Mouse (Mus musculus) neutrophil, adult 5-6 weeks (primary cell): ENCODE measurements around the gene Ttc39b. TPM values are rescaled to one million over a fixed set of nuclear protein-coding genes. Genes with fewer than 3 reads are reported as not detected.

Experiments used
- ATAC-seq: fragments of 151-379, 151-347 bp; 2 replicates; pipeline ENCODE4 v1.8.0; 2017; ENCODE audit warnings: mild to moderate bottlenecking, moderate TSS enrichment; ENCODE audit not compliant: insufficient number of reproducible peaks, poor library complexity, low FRiP score, severe bottlenecking; ENCODE audit errors: extremely low read depth
- total RNA-seq: library from RNA; stranded (forward); fragments of 200-1000 nt; gene quantifications from 2 replicates; pipeline ENCODE4 v1.2.3, GENCODE M21; 2017

Ttc39b gene
- 33.1 and 40.5 TPM in 2 replicates for total RNA-seq

DNA sequence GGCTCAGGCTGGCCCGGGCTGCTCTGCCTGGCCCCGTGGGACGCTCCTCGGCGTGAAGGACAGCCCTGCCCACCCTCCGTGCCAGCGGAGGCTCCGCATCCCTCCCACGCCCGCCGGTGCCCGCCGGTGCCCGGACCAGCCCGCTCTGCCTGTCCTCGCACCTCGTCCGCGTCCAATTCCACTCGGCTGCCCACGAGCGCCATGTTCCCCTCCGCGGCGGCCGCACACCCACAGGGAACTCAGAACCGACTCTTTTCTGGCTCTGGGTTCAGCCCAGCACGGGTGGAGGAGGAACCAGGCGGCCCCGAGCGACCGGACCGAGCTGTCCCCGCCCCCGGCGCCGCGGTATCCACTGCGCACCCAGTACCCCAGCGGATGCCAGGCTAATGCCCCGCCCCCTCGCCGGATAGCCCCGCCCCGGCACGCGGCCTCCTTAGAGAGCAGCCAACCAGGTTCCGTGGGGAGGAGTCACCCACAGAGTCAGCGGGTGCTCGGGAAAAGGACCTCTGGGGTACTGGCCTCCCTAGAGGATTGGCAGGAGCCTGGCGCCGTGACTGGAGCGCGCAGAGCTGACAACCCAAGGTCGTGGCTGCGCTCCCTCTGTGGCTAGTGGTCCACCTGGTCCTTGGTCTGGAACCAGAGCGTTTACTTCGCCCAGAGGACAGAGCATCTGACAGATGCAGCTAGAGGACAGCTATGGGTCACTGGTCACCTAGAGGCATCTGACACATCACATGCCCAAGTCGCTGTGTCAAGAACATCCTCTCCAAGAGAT is at the start of gene Ttc39b:
Gene Ttc39b (minus strand): TSS at position 346 of the 775 bp plus-strand sequence.
- peak; percentile 85 for ATAC-seq

DNA sequence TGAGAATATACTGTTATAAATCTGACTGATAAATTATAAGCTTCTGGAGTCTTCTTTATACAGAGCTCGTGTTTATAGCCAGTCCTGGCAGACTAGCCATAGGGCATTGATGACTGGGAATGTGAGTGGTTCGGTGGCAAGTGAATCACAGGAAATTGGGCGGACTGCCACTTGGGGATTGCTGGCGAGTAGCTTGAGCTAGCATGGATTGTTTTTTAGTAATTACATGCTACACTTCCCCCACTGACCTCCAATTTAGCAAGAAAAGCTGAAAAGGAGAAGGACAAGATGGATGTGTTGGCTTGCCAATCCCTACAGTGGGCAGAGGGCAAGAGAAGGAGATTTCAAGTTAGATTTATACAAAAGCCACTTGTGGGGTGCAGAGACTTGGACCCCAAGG is 49.3 kb upstream of the Ttc39b start:
- ATAC-seq, result no peak

DNA sequence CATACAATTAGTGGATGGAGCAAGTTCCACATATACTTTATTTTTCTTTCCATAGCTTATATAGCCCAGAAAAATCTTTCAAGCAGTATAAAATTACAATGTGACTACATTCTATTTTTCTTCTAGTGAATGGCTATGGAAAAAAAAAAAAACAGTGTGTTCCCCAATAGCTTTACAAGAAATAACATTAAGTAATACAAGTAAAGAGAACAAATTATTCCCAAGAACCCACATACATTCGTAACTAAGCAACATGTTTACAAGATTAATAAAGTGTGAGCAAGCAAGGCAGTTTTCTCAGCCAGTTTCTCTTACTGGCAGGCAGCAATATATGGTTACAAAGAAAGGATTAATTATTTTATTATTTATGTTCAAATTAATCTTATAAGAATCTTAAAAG is 33.7 kb upstream of the Ttc39b start:
- ATAC-seq, result no peak

DNA sequence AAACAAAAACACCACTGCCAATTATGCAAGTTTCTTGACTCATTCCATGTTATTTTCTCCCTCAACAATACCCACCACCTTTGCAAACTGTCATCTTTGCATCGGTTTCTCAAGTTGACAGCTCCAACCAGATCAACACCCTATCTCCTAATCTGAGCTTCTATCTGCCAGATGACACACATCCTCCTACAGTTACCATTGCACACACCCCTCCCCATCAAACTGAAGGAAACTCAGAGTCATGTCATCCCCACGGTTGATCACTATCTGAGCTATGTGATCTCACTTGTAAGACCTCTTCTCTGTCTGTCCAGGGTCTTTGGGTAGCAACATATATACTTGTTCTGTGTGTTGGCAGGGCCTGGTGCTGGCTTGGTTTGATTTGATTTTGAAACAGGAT is 30.7 kb upstream of the Ttc39b start:
- no peak for ATAC-seq

DNA sequence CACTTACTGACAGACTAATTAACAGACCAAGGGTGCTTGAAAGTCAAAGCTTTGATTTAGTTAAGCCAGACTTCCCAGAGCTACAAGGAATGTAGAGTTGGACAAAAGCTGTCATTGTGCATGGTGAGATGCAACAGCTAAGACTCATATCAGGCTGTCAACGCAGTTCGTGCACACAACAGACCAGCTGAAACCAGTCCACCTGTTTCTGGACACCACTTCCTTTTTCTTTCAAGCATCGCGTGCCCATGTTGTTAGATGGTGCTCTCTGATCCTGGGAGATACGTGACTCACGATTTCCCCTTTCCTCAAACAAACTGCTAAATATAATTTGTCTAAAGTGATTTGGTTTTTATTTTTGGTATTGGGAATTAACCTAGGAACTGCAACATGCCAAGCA is 29.9 kb upstream of the Ttc39b start:
- no peak for ATAC-seq

DNA sequence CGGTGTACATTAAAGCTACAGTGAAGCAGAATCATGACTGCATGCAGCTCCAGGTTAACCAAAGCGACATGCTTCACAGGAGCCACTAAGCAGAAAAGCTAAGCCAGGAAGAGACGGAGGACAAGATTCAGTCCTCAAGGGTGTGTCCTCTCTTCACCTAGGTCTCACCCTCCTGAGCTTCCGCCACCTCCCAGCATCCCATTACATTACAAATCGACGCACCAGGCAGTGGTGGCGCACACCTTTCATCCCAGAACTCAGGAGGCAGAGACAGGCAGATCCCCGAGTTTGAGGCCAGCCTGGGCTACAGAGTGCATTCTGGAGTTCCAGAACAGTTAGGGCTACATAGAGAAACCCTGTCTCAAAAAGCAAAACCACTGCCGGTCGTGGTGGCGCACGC is 29.2 kb upstream of the Ttc39b start:
- no peak for ATAC-seq

DNA sequence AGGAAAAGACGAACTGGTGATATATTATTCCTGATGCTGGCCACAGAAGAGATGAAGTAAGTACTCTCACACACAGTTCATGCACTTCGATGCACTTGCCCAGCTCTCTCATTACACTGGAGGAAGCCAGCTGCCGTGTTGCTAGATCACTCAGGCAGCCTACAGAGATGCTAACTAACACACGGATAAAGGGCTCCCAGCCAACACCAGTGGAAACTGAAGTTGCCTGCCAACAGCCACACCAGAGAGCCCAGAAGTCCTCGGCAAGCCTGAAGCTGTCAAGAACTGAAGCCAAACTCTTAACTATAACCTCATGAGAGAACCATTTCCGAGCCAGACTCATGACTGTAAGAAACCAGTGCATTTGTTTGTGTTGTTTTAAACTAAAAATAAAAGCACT is 26.7 kb upstream of the Ttc39b start:
- no peak for ATAC-seq

DNA sequence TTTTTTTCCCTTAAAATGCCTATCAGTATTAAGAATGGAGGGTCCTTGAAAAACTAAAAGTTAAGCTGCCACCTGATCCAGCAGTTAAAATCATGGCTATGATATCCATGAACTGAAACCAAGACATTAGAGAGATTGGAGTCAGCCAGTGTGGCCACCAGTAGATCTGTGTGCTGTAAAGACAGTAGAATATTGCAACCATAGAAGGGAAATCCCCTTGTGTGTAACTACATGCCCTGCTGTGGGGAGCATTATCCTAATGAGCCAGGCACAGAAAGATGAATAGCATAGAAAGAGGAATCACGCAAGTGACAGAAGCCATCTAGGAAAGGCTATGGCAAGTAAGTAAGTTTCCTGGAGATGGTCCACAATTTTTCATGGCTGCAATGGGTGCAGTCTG is 24.9 kb upstream of the Ttc39b start:
- ATAC-seq, result no peak

DNA sequence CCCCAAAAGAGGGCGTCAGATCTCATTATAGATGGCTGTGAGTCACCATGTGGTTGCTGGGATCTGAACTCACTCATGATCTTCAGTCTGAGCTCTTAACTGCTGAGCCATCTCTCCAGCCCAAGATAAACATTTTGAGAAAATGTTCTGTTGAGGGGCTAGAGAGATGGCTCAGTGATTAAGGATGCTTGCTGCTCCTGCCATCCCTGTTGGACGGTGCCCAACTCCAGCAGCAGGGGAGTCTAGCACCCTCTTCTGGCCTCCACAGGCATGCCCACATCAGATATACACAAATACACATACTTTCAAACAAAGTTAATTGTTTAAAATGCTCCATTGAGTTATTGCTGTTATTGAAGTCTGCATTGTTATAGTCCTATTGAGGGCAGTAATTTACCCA is 19.8 kb upstream of the Ttc39b start:
- no peak for ATAC-seq

DNA sequence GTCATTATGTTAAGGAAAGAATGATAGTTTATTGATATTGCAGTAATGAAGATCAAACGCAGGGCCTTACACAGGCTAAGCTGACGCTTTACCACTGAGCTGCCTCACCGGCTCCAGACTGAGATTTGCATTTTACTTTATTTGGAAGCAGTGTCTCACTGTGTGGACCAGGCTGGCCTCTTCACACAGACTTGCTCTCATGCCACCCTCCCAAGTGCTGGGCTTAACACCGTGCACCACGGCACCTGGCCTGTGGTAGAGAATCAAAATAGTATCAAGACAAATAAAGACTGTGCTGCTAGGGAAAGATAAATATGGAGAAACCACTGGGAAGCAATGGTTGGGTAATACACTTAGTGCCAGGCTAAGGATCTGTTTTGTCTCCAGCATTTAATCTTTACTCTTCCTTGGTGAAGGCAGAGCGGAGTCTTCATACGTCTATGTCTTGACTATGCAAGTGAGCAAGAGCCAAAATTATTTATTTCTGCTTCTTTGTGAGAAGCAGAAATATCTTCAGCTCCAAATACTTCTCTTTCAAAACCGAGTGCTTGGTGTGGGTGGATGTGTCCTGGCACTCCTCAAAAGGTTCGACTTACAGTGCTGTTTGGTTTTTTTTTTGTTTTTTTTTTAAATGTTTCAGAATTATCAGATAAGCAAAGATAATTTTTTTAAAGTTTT is 19.2 kb upstream of the Ttc39b start:
- no peak for ATAC-seq

DNA sequence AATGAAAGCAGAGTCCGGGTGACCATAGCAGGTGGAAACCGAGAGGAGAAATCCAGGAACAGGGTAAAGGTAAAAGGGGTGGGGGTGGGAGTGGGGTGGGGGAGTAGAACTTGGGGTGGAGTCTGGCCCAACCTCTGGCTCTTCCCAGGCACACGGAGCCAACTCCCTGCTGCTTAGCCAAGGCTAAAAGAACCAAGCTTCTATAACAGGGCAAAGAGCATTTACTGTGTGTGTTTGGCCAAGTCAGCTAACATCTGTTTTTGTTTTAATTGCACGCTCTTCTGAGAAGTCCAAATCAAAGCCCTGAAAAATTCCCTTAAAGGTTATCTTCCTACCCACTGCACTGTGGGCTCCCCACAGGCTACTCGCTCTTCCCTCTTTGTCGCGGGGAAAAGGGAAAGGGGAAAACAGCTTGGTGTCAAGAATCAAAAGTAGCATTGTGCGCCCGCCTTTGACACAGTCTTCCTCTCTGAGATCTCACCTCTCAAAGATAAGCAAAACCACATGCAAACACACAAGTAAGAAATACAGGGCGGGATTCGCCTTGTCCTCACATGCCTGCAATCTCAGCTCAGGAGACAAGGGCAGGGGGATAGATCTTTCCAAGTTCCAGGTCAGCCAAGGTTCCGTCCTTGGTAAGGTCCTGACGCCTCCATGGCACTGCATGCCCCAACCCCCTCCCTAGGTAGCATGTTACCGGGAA is 18.4 kb upstream of the Ttc39b start:
- no peak for ATAC-seq

DNA sequence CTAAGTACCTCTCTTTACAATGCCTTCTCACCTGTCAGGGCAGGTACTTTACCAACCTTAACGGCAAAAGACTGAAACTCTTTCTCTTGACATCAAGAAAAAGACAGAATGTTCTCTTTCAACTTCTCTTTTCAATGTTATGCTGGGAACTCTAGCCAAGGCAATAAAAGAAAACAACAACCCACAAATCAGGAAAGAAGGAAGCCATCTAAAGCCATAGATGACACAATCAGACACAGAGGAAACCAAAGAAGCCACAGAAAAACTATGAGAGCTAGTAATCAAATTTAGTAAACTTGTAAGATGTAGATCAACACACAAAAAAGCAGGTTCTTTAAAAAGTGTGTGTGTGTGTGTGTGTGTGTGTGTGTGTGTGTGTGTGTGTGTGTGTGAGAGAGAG is 15.3 kb upstream of the Ttc39b start:
- no peak for ATAC-seq

DNA sequence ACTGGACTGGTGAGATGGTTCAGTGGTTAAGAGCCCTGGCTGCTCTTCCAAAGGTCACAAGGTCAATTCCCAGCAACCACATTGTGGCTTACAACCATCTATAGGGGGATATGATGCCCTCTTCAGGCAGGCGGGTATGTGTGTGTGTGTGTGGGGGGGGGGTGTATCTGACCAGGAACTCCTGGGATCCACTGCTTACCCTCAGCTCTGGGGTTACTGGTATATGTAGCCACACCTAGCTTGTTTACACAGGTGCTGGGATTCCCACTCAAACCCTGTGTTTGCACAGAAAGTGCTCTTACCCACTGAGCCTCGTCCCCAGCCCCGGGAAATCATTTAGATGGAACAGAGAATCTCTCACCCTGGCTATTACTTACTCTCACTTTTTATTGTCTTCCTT is 13.7 kb upstream of the Ttc39b start:
- ATAC-seq, result no peak

DNA sequence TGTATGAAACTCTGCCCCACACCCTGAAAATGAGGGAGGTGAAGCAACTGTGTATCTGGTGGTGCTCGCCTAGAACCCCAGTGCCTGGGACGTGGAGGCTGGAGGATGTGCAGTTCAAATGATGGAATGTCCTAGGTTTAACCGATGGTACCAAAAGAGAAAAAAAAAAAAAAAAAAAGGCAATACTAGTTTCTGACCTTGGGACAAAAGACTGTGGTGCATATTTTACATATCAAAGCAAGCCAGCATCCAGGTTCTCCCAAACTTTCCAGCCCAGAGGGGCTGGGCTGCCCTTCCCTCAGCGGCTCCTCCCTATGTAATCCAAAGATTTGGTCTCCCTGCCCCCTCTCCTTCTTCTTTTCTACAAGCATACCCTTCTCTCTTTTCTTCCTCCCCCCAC is 6.3 kb upstream of the Ttc39b start:
- ATAC-seq, result no peak

DNA sequence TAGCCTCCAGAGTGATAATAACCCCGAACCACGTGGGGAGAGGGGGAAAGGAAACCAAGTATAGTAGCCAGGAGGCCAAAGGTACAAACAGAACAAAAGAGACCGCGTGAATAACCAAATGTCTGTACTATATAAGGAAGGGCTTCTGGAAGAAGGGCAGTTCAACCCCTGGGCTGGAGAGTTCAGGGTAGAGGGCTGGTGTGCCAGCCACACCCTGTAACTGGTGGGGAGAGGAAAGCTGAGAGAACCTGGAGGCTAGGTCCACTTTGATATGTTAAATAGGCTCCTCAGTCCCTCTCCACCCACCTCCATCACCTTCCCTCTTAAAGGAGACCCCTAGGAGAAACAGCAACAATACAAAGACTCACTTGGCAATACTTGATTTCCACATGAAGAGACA is 5.6 kb upstream of the Ttc39b start:
- ATAC-seq, result no peak

DNA sequence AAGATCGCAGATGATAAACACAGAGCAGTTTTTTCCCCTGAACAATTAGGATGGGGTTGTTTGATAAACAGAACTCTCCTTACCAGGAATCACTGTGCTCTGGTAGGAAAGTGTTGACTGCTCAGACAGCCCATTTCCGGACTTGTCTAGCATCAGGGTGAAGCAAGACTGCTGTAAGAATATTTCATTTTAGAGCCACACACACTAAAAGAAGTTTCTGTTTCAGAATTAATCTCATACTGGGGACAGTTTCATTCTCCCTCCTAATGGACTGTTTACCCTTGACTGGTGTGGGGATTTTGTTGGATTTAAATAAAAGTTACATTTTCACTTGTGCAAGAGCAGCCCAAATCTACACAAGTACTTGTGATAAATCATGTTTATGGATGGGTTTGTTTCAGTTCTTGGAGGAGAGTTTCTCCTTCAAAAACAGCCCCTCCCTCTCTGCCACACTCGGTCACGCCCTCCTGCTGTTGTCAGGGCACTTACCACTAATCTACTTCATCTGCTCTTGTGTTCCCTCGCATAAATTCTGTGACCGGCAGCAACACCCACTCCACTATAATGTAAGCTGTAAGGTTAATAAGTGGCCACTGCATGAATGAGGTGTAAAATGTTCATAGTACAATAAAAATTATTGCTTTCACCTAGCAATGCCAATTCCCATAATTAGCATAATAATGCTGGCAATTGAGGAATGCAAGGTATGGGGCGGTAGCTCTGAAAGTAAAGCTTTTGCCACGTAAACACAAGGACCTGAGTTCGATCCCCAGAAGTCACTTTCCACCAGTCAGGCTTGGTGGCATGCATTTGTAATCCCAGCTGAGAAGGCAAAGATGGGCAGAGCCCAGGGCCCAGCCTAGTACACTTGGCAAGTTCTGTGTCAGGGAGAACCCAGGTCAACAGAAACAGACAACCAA is 4.2 kb upstream of the Ttc39b start:
- ATAC-seq, result no peak

DNA sequence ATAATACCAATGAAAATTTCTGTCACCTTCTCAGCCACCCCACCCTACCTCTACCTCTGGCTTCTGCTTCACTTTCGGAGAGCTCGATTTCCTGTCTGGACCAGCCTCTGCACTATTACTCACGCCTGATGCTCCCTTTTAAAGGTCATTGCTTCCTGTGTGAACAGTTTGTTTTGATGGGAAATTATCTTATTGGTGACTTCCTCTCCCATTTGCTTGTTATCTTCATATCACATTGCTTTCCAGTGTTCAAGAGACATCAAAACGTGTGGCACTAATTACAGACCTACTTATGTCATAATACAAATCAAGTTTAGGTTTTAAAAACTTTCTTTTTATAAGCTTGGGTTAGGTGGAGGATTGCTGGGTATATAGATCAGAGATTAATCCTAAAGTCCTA is 3.5 kb upstream of the Ttc39b start:
- ATAC-seq, result no peak

DNA sequence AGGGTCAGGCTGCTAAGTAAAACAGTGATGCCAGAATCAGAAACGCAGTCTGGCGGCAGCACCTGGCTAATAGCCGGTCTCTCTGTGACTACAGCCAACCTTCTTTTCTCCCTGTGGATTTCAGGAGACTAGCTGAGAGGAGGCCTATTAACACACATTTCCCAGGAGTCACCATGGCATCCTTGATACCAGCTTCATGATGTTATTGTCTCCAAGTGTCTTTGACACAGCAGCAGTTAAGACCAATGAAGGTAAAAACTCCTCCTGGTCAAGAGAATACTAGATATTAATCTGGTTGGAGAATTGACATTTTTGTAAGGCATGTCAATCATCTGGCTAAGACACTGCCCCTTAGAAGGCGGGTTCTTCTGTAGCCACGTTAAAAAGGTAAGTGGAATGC is 1.3 kb upstream of the Ttc39b start:
- no peak for ATAC-seq

DNA sequence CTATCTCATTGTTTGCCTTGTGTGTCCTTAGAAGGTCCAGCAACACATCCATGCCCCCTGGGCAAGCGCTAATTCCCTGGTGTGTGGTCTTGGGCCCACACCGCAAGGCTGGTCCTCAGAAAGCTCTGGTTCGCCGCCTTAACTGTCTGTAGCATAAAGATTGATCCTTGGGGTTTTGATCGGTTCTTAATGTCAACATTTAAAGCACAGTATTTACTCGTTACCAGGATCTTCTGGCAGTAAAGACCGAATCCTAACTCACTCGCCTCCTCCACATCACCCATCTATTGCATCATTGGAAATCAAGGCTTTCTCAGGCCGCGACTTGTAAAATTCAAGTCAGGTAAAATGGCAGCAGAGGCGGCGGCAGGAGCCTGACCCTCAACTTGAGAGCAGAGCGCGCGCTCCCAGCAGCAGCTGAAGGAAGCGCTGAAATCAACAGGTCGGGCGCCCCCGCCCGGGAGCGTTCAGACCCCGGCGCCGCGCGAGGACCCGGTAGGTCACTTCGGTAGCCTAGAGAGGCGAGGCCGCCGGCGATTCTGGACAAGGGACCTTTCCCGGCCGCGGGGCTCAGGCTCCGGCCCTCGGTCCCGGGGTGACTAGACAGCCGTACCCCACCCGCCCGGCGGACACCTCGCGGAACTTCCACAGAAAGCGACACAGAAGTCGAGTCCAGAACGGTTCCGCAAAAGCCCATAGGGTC is 703 bp downstream of the Ttc39b start:
- peak; percentile 11; the same call in 1 of the 2 replicates for ATAC-seq
